Mouse (Mus musculus) MEL (cell line): ENCODE measurements around the gene Dct. TPM values are rescaled to one million over a fixed set of nuclear protein-coding genes. Genes with fewer than 3 reads are reported as not detected.

Experiments
- DNase-seq: peaks from one replicate; pipeline ENCODE4 v3.0.0; 2011; ENCODE audit warnings: low read depth, low spot score
- H3K27ac ChIP-seq: 2 replicates; pipeline ENCODE4 v1.5.1; 2012; ENCODE audit warnings: low read depth, mild to moderate bottlenecking, control low read depth, low read length, moderate library complexity; ENCODE audit not compliant: control insufficient read depth
- H3K27me3 ChIP-seq, 2 experiments: fragments of 150-350 bp in 1 of 2; sonication (generic) in 1 of 2; 2 replicates each; pipeline ENCODE4 v1.6.1; 2012; ENCODE audit warnings: low read length in 2 of 2, mild to moderate bottlenecking in 2 of 2, improper control_type of control experiment in 1 of 2, moderate library complexity in 1 of 2; ENCODE audit not compliant: insufficient read depth in 2 of 2, control insufficient read depth in 1 of 2
- H3K36me3 ChIP-seq, 2 experiments: 2 replicates each; pipeline ENCODE4 v1.6.1; 2012 to 2014; ENCODE audit warnings: low read length in 2 of 2, improper control_type of control experiment in 1 of 2, inconsistent platforms in 1 of 2, mild to moderate bottlenecking in 1 of 2; ENCODE audit not compliant: insufficient read depth in 2 of 2, control insufficient read depth in 1 of 2
- H3K4me1 ChIP-seq, 2 experiments: fragments of 150-350 bp in 1 of 2; sonication (generic) in 1 of 2; 2 replicates each; pipeline ENCODE4 v1.6.1; 2012; ENCODE audit warnings: low read length in 2 of 2, improper control_type of control experiment in 1 of 2, mild to moderate bottlenecking in 1 of 2; ENCODE audit not compliant: insufficient read depth in 2 of 2, control insufficient read depth in 1 of 2
- H3K4me3 ChIP-seq, 2 experiments: fragments of 150-350 bp in 1 of 2; sonication (generic) in 1 of 2; 2 replicates each; pipeline ENCODE4 v1.5.1; 2012; ENCODE audit warnings: low read depth in 2 of 2, low read length in 2 of 2, mild to moderate bottlenecking in 2 of 2, moderate library complexity in 2 of 2, control low read depth in 1 of 2, improper control_type of control experiment in 1 of 2; ENCODE audit not compliant: control insufficient read depth in 1 of 2, insufficient read depth in 1 of 2
- H3K79me2 ChIP-seq: 2 replicates; pipeline ENCODE4 v1.6.1; 2012; ENCODE audit warnings: mild to moderate bottlenecking, low read length, moderate library complexity; ENCODE audit not compliant: control insufficient read depth, poor library complexity, insufficient read depth
- H3K9ac ChIP-seq: 2 replicates; pipeline ENCODE4 v1.6.1; 2012; ENCODE audit warnings: low read depth, mild to moderate bottlenecking, control low read depth, low read length, moderate library complexity; ENCODE audit not compliant: control insufficient read depth, poor library complexity, severe bottlenecking
- H3K9me3 ChIP-seq: fragments of 150-350 bp; sonication (generic); replicated peaks from 2 replicates; pipeline ENCODE4 v1.6.1; 2012; ENCODE audit warnings: mild to moderate bottlenecking, low read length, improper control_type of control experiment, moderate library complexity; ENCODE audit not compliant: insufficient read depth
- BHLHE40 ChIP-seq: IDR thresholded peaks from 2 replicates; pipeline ENCODE4 v1.6.1; 2012; ENCODE audit warnings: low read depth, mild to moderate bottlenecking, inconsistent platforms, low read length, improper control_type of control experiment, borderline replicate concordance
- CHD1 ChIP-seq: IDR thresholded peaks from 2 replicates; pipeline ENCODE4 v1.6.1; 2012; ENCODE audit warnings: low read depth, mild to moderate bottlenecking, inconsistent platforms, low read length, improper control_type of control experiment
- CTCF ChIP-seq, 3 experiments: IDR thresholded peaks in 2 of 3; conservative IDR thresholded peaks in 1 of 3; 2 replicates each; pipeline ENCODE4 v1.5.1; 2011 to 2012; ENCODE audit warnings: low read length in 3 of 3, low read depth in 2 of 3, mild to moderate bottlenecking in 2 of 3, improper control_type of control experiment in 1 of 3, inconsistent platforms in 1 of 3, mixed read lengths in 1 of 3, moderate library complexity in 1 of 3; ENCODE audit not compliant: control insufficient read depth in 1 of 3, insufficient read depth in 1 of 3, poor library complexity in 1 of 3, severe bottlenecking in 1 of 3
- ELF1 ChIP-seq: IDR thresholded peaks from 2 replicates; pipeline ENCODE4 v1.6.1; 2014; ENCODE audit warnings: low read depth, mild to moderate bottlenecking, inconsistent platforms, low read length, improper control_type of control experiment, moderate library complexity
- EP300 ChIP-seq, 2 experiments: IDR thresholded peaks; 2 replicates each; pipeline ENCODE4 v1.6.1; 2011; ENCODE audit warnings: improper control_type of control experiment in 2 of 2, low read length in 2 of 2, low read depth in 1 of 2, mild to moderate bottlenecking in 1 of 2
- GABPA ChIP-seq: IDR thresholded peaks from 2 replicates; pipeline ENCODE4 v1.6.1; 2012; ENCODE audit warnings: low read depth, mild to moderate bottlenecking, inconsistent platforms, low read length, improper control_type of control experiment, moderate library complexity
- JUND ChIP-seq: IDR thresholded peaks from 2 replicates; pipeline ENCODE4 v1.6.1; 2011; ENCODE audit warnings: low read depth, mild to moderate bottlenecking, improper control_type of control experiment, low read length
- KAT2A ChIP-seq: conservative IDR thresholded peaks from 2 replicates; pipeline ENCODE4 v1.6.1; 2012; ENCODE audit warnings: low read depth, low read length, improper control_type of control experiment, inconsistent platforms
- MAFK ChIP-seq: IDR thresholded peaks from 2 replicates; pipeline ENCODE4 v1.6.1; 2011; ENCODE audit warnings: low read depth, mild to moderate bottlenecking, low read length, improper control_type of control experiment, borderline replicate concordance
- MAX ChIP-seq: IDR thresholded peaks from 2 replicates; pipeline ENCODE4 v1.6.1; 2011; ENCODE audit warnings: low read length, improper control_type of control experiment
- MAZ ChIP-seq: IDR thresholded peaks from 2 replicates; pipeline ENCODE4 v1.6.1; 2012; ENCODE audit warnings: low read depth, mild to moderate bottlenecking, inconsistent platforms, low read length, improper control_type of control experiment
- MXI1 ChIP-seq: IDR thresholded peaks from 2 replicates; pipeline ENCODE4 v1.6.1; 2011; ENCODE audit warnings: mild to moderate bottlenecking, low read depth, low read length, improper control_type of control experiment
- NRF1 ChIP-seq: IDR thresholded peaks from 2 replicates; pipeline ENCODE4 v1.6.1; 2014; ENCODE audit warnings: low read depth, mild to moderate bottlenecking, inconsistent platforms, low read length, improper control_type of control experiment, moderate library complexity; ENCODE audit not compliant: poor library complexity, insufficient read depth, severe bottlenecking
- POLR2A ChIP-seq, 2 experiments: IDR thresholded peaks; 2 replicates each; pipeline ENCODE4 v1.6.1; 2011 to 2012; ENCODE audit warnings: low read length in 2 of 2, mild to moderate bottlenecking in 2 of 2, control low read depth in 1 of 2, improper control_type of control experiment in 1 of 2, low read depth in 1 of 2, moderate library complexity in 1 of 2; ENCODE audit not compliant: control insufficient read depth in 1 of 2, insufficient read depth in 1 of 2, poor library complexity in 1 of 2
- POLR2AphosphoS5 ChIP-seq: IDR thresholded peaks from 2 replicates; pipeline ENCODE4 v1.6.1; 2012; ENCODE audit warnings: low read depth, borderline replicate concordance, mild to moderate bottlenecking, inconsistent platforms, low read length, moderate library complexity, mixed read lengths
- TBP ChIP-seq: IDR thresholded peaks from 2 replicates; pipeline ENCODE4 v1.8.0; 2011; ENCODE audit warnings: low read depth, low read length, improper control_type of control experiment
- UBTF ChIP-seq: IDR thresholded peaks from 2 replicates; pipeline ENCODE4 v1.6.1; 2012; ENCODE audit warnings: low read depth, mild to moderate bottlenecking, inconsistent platforms, low read length, improper control_type of control experiment, moderate library complexity, borderline replicate concordance; ENCODE audit not compliant: insufficient read depth
- USF2 ChIP-seq, 2 experiments: IDR thresholded peaks; 2 replicates each; pipeline ENCODE4 v1.6.1; 2011 to 2012; ENCODE audit warnings: improper control_type of control experiment in 2 of 2, low read length in 2 of 2, borderline replicate concordance in 1 of 2, inconsistent platforms in 1 of 2, low read depth in 1 of 2, mild to moderate bottlenecking in 1 of 2; ENCODE audit not compliant: insufficient read depth in 1 of 2
- ZC3H11A ChIP-seq: IDR thresholded peaks from 2 replicates; pipeline ENCODE4 v1.6.1; 2012; ENCODE audit warnings: low read depth, mild to moderate bottlenecking, inconsistent platforms, low read length, improper control_type of control experiment
- ZNF384 ChIP-seq: IDR thresholded peaks from 2 replicates; pipeline ENCODE4 v1.6.1; 2012; ENCODE audit warnings: low read depth, mild to moderate bottlenecking, inconsistent platforms, low read length, improper control_type of control experiment
- polyA plus RNA-seq, 2 experiments: library from polyadenylated mRNA; stranded (reverse) in 1 of 2; unstranded in 1 of 2; fragments of >175 nt in 1 of 2; fragments of >200 nt in 1 of 2; gene quantifications; 2 replicates each; pipeline versions ENCODE4 v1.2.1 to v1.2.4; 2012; ENCODE audit warnings: low replicate concordance in 2 of 2, low read depth in 1 of 2; ENCODE audit not compliant: insufficient read length in 2 of 2, insufficient read depth in 1 of 2, missing spikeins in 1 of 2
- total RNA-seq: library from RNA; depleted of rRNA; stranded (reverse); fragments of 300-350 nt; gene quantifications from 2 replicates; pipeline ENCODE4 v1.2.3, GENCODE M21; 2012

Gene Dct
- total and polyA plus RNA-seq, 3 experiments: 0.08 to 0.49 TPM; not detected in 1

- Histone ChIP-seq H3K27ac (no peak overlapping the region), H3K27me3 (no peaks in the 10 kb centered on the region), H3K36me3 (no peaks in the 10 kb centered on the region), H3K9me3 (no peaks in the 10 kb centered on the region), H3K9ac (no peak overlapping the region), H3K79me2 (no peaks in the 10 kb centered on the region), H3K4me3 (no peak overlapping the region), H3K4me1 (no peaks in the 10 kb centered on the region)
- no peak for DNase-seq
- TF ChIP-seq MAX (no peak), POLR2AphosphoS5 (no peak), MAFK (no peak), UBTF (no peak), GABPA (no peak), EP300 (IDR thresholded peaks at IDR 0.05; ENCODE audit: low read depth in 1 of 2, low read length in 2 of 2) (no peak), POLR2A (IDR thresholded peaks at IDR 0.05; ENCODE audit: control insufficient read depth in 1 of 2, insufficient read depth in 1 of 2, low read depth in 1 of 2, low read length in 2 of 2, poor library complexity in 1 of 2) (no peak), MAZ (no peak), ZNF384 (no peak), ELF1 (no peak), ZC3H11A (no peak)
Observed at GRCm38 (mm10) chr14:118080606-118081005, 28.6 kb upstream of the Dct start.

DNA sequence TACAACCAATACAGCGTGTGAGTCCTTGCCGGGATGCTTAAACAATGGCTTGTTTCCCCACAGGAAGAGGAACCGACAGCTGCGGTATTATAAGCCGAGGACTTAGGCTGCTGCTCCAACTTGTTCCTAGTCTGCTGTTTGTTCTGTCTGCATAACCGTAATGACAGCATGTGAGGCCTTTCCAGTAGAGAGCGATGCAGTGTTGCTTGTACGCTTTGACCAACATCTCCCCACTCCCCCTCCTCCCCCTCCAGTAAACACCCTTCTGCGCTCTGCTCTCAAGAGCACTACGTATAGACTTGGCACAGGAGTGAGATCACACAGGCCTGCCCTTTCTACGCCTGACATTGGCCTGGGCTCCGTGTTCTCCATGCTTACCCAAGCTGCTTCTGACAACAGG, 18.1 kb upstream of the Dct start:
- TF ChIP-seq CTCF (IDR thresholded peaks at IDR 0.05 in 2 of 3, conservative IDR thresholded peaks at IDR 0.05 in 1 of 3; ENCODE audit: control insufficient read depth in 1 of 3, insufficient read depth in 1 of 3, low read depth in 2 of 3, low read length in 3 of 3, poor library complexity in 1 of 3, severe bottlenecking in 1 of 3): no peak
- no peak for TF ChIP-seq UBTF
- TF ChIP-seq NRF1: no peak
- no peak for TF ChIP-seq TBP
- TF ChIP-seq USF2 (IDR thresholded peaks at IDR 0.05; ENCODE audit: borderline replicate concordance in 1 of 2, insufficient read depth in 1 of 2, low read depth in 1 of 2, low read length in 2 of 2): no peak
- no peak for TF ChIP-seq JUND
- TF ChIP-seq MXI1: no peak
- no peak for TF ChIP-seq CHD1
- TF ChIP-seq KAT2A: no peak
- TF ChIP-seq MAX: no peak
- no peak for TF ChIP-seq BHLHE40
- no peak for TF ChIP-seq ZC3H11A
- TF ChIP-seq GABPA: no peak
- H3K9ac ChIP-seq: no peak overlapping the region
- H3K4me3 ChIP-seq: no peak overlapping the region
- no peak overlapping the region for H3K27ac ChIP-seq
- no peaks in the 10 kb centered on the region for H3K79me2 ChIP-seq
- no peaks in the 10 kb centered on the region for H3K27me3 ChIP-seq
- H3K9me3 ChIP-seq: no peaks in the 10 kb centered on the region
- no peak for DNase-seq
- H3K4me1 ChIP-seq: no peaks in the 10 kb centered on the region
- H3K36me3 ChIP-seq: no peaks in the 10 kb centered on the region
